Mouse (Mus musculus) gastrocnemius, postnatal 4 days (tissue): Measurements from ENCODE around the gene Olfr1116. TPM values are rescaled to one million over a fixed set of nuclear protein-coding genes. Genes with fewer than 3 reads are reported as not detected.
"Not testable (repeated sequence)": the region's sequence is repeated elsewhere in the genome, so short reads cannot be mapped to it uniquely, and the experiment has no call there.

ENCODE experiments used
- DNase-seq, 2 experiments: peaks; one replicate each; pipeline ENCODE4 v3.0.0; 2021 to 2022; ENCODE audit warnings: low spot score in 2 of 2, mixed read lengths in 2 of 2
- long read RNA-seq, 2 experiments: library from polyadenylated mRNA; stranded (forward); transcript quantifications; one replicate each; pipeline ENCODE4 v2.0.0; 2021
- microRNA-seq: library from miRNA; unstranded; fragments of <30 nt; microRNA quantifications from one replicate; pipeline ENCODE4 v1.2.0, GENCODE M21; 2021
- total RNA-seq, 2 experiments: library from RNA; stranded (reverse); gene quantifications; 2 replicates each; pipeline ENCODE4 v1.2.3; 2021

The Olfr1116 gene
- not detected for total RNA-seq
- long read RNA-seq, experiment 1: 0 reads
- long read RNA-seq, experiment 2: 0 reads

DNA sequence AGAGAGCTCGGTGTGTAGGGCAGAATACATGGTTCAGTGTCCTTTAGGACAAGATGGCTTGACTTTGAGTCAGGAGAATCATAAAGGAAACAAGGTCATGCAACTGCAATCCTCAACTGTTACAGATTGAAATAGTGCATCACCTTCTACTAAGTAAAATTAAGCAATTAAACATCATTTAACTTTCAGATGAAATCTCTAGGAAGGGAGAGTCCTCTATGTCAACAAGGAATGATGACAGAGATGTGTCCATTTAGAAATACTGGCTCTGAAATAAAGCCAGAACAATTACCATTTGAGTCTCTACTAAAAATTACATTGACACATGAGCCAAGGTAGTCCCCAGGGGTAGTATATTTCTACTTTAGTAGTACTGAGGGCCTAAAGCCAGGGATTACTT is at the start of gene Olfr1116:
Gene Olfr1116 (plus strand): TSS at position 301 of the 400 bp plus-strand sequence.
- no peak for DNase-seq

DNA sequence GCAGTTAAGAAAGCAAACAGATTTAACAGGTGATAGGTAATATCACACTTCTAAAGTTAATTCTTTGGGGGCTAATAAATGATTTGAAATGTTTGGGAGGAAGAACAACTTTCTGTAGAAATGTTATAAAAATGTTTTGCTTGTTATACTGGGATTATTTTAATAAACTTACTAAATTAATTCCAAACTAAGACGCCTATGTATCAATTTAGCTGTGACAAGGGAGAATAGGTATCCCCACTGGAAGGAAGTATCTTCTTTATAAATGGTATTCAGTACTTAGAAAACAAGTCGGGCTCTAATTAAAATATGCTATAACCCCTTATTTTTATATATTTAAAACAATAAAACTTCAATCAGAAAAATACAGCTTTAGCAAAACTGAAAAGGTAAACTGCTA is 19.6 kb upstream of the Olfr1116 start, which contains the start of gene Olfr1115:
Gene Olfr1115 (plus strand): TSS at position 301 of the 400 bp plus-strand sequence.
- no peak for DNase-seq

DNA sequence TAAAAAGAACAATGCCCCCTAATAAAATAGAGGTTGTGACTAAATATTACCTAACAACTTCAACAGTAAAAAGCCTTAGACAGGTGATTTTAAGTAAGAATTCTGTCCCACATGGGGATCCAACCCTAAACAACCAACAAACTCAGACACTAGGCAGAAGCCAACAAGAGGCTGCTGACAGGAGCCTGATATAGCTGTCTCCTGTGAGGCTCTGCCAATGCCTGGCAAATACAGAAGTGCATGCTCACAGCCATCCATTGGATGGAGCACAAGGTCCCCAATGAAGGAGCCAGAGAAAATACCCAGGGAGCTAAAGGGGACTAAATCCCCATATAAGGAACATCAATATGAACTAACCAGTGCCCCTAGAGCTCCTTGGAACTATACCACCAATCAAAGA is 26.6 kb downstream of the Olfr1116 start:
- DNase-seq: not testable (repeated sequence)

DNA sequence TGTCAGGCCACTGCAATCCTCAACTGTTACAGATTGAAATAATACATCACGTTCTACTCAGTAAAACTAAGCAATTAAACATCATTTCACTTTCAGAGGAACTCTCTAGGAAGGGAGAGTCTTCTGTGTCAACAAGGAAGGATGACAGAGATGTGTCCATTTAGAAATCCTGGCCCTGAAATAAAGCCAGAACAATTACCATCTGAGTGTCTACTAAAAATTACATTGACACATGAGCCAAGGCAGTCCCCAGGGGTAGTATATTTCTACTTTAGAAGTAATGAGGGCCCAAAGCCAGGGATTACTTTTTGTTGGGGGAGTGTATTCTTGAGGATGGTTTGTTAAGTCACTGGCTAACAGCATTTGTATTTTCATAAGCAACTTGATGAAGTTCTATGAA is 39.9 kb downstream of the Olfr1116 start, which contains the start of gene Olfr1118:
Gene Olfr1118 (plus strand): TSS at position 301 of the 400 bp plus-strand sequence.
- no peak for DNase-seq

Small RNAs within 50 kb of the gene (microRNA-seq; reads per million reads assigned to microRNA genes)
- gene Gm27438: not detected

Other genes with a start within 250 kb of the Olfr1116 start
- gene Olfr1104, start 240.5 kb upstream of the Olfr1116 start, total RNA-seq: not detected
- gene Olfr1105, start 231.0 kb upstream of the Olfr1116 start, total RNA-seq: not detected
- gene Olfr1106, start 215.3 kb upstream of the Olfr1116 start, total RNA-seq: not detected
- gene Olfr1107, start 191.7 kb upstream of the Olfr1116 start, total RNA-seq: not detected
- not detected for gene Olfr1109, start 171.5 kb upstream of the Olfr1116 start, total RNA-seq
- not detected for gene Olfr259, start 153.0 kb upstream of the Olfr1116 start, total RNA-seq
- gene Olfr1110, start 127.2 kb upstream of the Olfr1116 start, total RNA-seq: not detected
- gene Olfr1111, start 114.9 kb upstream of the Olfr1116 start, total RNA-seq: not detected
- not detected for gene Olfr1112, start 79.7 kb upstream of the Olfr1116 start, total RNA-seq
- gene Olfr1113, start 58.6 kb upstream of the Olfr1116 start, total RNA-seq: not detected
- gene Olfr1115, start 19.5 kb upstream of the Olfr1116 start, total RNA-seq: not detected
- not detected for gene Olfr1118, start 40.0 kb downstream of the Olfr1116 start, total RNA-seq
- gene Olfr1120, start 87.3 kb downstream of the Olfr1116 start, total RNA-seq: not detected
- not detected for gene Olfr1121, start 102.4 kb downstream of the Olfr1116 start, total RNA-seq
- under 1 TPM in 1 of 2 experiments, not detected in 1; 0.05 TPM for gene Olfr1122, start 118.3 kb downstream of the Olfr1116 start, total RNA-seq
- not detected for gene Olfr1123, start 149.1 kb downstream of the Olfr1116 start, total RNA-seq
- not detected for gene Olfr1124, start 162.7 kb downstream of the Olfr1116 start, total RNA-seq
- not detected for gene Olfr1126, start 186.4 kb downstream of the Olfr1116 start, total RNA-seq
- gene Pramel7, start 229.6 kb downstream of the Olfr1116 start, total RNA-seq: not detected
- gene Pramel6, start 239.0 kb downstream of the Olfr1116 start, total RNA-seq: not detected